10 mouse cellular contexts compared by ENCODE assay signal in the genomic region with DNA sequence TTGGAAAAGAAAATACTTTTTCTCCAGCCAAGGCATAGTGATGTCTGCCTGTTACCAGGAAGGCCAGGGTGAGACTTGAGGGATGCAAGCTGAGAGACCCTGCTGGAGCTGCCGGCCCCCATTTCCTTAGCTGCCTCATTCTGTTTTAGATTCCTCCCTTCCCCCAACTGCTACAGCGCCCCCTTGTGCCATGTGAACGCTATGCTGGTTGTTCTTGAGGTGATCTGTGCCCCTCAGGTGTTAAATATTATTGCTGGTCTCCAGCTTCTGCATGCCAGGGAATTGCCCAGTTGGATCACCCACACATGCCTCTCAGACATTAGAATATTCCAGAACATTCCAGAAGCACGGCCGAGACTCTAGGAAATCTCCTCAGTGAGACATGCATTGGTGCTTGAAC. TPM values are rescaled to one million over a fixed set of nuclear protein-coding genes. Genes with fewer than 3 reads are reported as not detected.
DNase-seq lines count a peak whose midpoint lies in the region; ATAC-seq and TF ChIP-seq lines count a peak whose summit lies in the region.
"Had no signal": no experiment of that assay in that cellular context is flagged by ENCODE, and none has a peak within 500 bp of the region (broad histone marks: within the 10 kb centered on the region; RNA-seq: fewer than 3 reads in every experiment).

No protein-coding gene starts in this region.

- no peak for TF ChIP-seq POLR2A in heart, adult 2 months (IDR thresholded peaks at IDR 0.05; ENCODE audit: insufficient read depth, low read depth, low read length)
- no peak for TF ChIP-seq POLR2A in CH12.LX (IDR thresholded peaks at IDR 0.05; ENCODE audit: low read depth, low read length)
- no peak for TF ChIP-seq POLR2A in brain, embryonic 14.5 days (IDR thresholded peaks at IDR 0.05; ENCODE audit: borderline replicate concordance, extremely low read depth, insufficient read depth, insufficient read length, poor library complexity, severe bottlenecking)

- WGBS in heart, adult 2 months = 31% methylated on average over 5 of the region's 5 CpGs
- 34% methylated on average over 5 of the region's 5 CpGs for WGBS in liver, postnatal 0 days (ENCODE audit: insufficient replicate concordance)
- 31% methylated on average over 5 of the region's 5 CpGs for WGBS in stomach, postnatal 0 days

- H3K79me2 ChIP-seq in heart, adult 2 months (replicated peaks; ENCODE audit: control insufficient read depth, insufficient read depth, low read length) = no peaks in the 10 kb centered on the region
- no peaks in the 10 kb centered on the region for H3K79me2 ChIP-seq in CH12.LX (replicated peaks; ENCODE audit: control insufficient read depth, extremely low read depth, insufficient read depth, poor library complexity, severe bottlenecking)

- H3K27me3 ChIP-seq in heart, adult 2 months (ENCODE audit: control insufficient read depth, insufficient read depth, low read length) = no peaks in the 10 kb centered on the region
- H3K27me3 ChIP-seq in CH12.LX (replicated peaks) = no peaks in the 10 kb centered on the region
- H3K27me3 ChIP-seq in liver, postnatal 0 days (ENCODE audit: insufficient read depth, low read length) = no peaks in the 10 kb centered on the region
- H3K27me3 ChIP-seq in stomach, postnatal 0 days (ENCODE audit: control insufficient read depth, insufficient read depth, low read length) = no peaks in the 10 kb centered on the region
- H3K27me3 ChIP-seq: embryonic facial prominence, embryonic 12.5 days; liver, embryonic 15.5 days had no signal

- in situ Hi-C loops in CH12.LX (cut with MboI; ENCODE audit: low pct_ligation_motif_present, low pct_unique_long_range_greater_than_20kb, low sequenced_read_pairs) = no loop called here

- intact Hi-C loops in heart, adult 2 months (cut with DNase I) = no loop called here

- H3K9me3 ChIP-seq in CH12.LX (replicated peaks; ENCODE audit: low read length) = no peaks in the 10 kb centered on the region
- no peaks in the 10 kb centered on the region for H3K9me3 ChIP-seq in liver, postnatal 0 days (ENCODE audit: low read length)
- no peaks in the 10 kb centered on the region for H3K9me3 ChIP-seq in stomach, postnatal 0 days (ENCODE audit: control insufficient read depth, low read length)
- H3K9me3 ChIP-seq: embryonic facial prominence, embryonic 12.5 days; liver, embryonic 15.5 days had no signal

- peak; percentile 72 for TF ChIP-seq CTCF in heart, adult 2 months (IDR thresholded peaks at IDR 0.05)
- peak; percentile 43 to 79; a peak in 3 of 4 replicates for TF ChIP-seq CTCF in CH12.LX (conservative IDR thresholded peaks at IDR 0.05 in 1 of 2, IDR thresholded peaks at IDR 0.05 in 1 of 2; ENCODE audit: low read depth in 2 of 2, low read length in 2 of 2)
- TF ChIP-seq CTCF in brain, embryonic 14.5 days (IDR thresholded peaks at IDR 0.05; ENCODE audit: borderline replicate concordance, extremely low read depth, insufficient read depth, insufficient read length) = peak; percentile 57; the same call in 1 of the 2 replicates
- peak; percentile 88 for TF ChIP-seq CTCF in liver, postnatal 0 days (IDR thresholded peaks at IDR 0.05; ENCODE audit: low read depth)
- TF ChIP-seq CTCF in stomach, postnatal 0 days (IDR thresholded peaks at IDR 0.05; ENCODE audit: low read depth) = peak; percentile 80

- H3K4me3 ChIP-seq in heart, adult 2 months = no peak overlapping the region
- H3K4me3 ChIP-seq in CH12.LX (replicated peaks in 1 of 3; ENCODE audit: low read depth in 2 of 3, low read length in 2 of 3, poor library complexity in 1 of 3) = no peak overlapping the region
- H3K4me3 ChIP-seq in liver, postnatal 0 days (ENCODE audit: low read depth, low read length) = no peak overlapping the region
- H3K4me3 ChIP-seq in stomach, postnatal 0 days (ENCODE audit: low read depth, low read length) = no peak overlapping the region
- H3K4me3 ChIP-seq: embryonic facial prominence, embryonic 12.5 days; liver, embryonic 15.5 days had no signal

- H3K4me1 ChIP-seq in heart, adult 2 months (ENCODE audit: control insufficient read depth, insufficient read depth, low read length) = peaks cover 20% of the 10 kb centered on the region
- H3K4me1 ChIP-seq in CH12.LX (ENCODE audit: control insufficient read depth in 1 of 2, insufficient read depth in 2 of 2) = peaks cover 20 to 73% of the 10 kb centered on the region in 2 experiments
- peaks cover 52% of the 10 kb centered on the region for H3K4me1 ChIP-seq in liver, postnatal 0 days (ENCODE audit: insufficient read depth)
- peaks cover 6% of the 10 kb centered on the region; the same call in 1 of the 2 replicates for H3K4me1 ChIP-seq in stomach, postnatal 0 days (replicated peaks; ENCODE audit: control insufficient read depth, insufficient read depth)

- dilution Hi-C loops in CH12.LX (cut with MboI; ENCODE audit: extremely low pct_ligation_motif_present, extremely low pct_unique_long_range_greater_than_20kb, low sequenced_read_pairs) = no loop called here

- TF ChIP-seq RAD21 in CH12.LX (IDR thresholded peaks at IDR 0.05; ENCODE audit: low read depth, low read length) = peak; percentile 13

- H3K36me3 ChIP-seq in heart, adult 2 months (ENCODE audit: control insufficient read depth, insufficient read depth, low read length) = peaks cover 7% of the 10 kb centered on the region
- H3K36me3 ChIP-seq in CH12.LX (replicated peaks in 1 of 2; ENCODE audit: control insufficient read depth in 1 of 2, insufficient read depth in 1 of 2, low read length in 1 of 2) = peaks cover 7 to 10% of the 10 kb centered on the region in 2 experiments
- H3K36me3 ChIP-seq in liver, postnatal 0 days (replicated peaks; ENCODE audit: insufficient read depth, low read length) = peaks cover 5% of the 10 kb centered on the region; the same call in 1 of the 2 replicates
- peaks cover 4% of the 10 kb centered on the region for H3K36me3 ChIP-seq in stomach, postnatal 0 days (ENCODE audit: control insufficient read depth, insufficient read depth, low read length)

- no peak overlapping the region for H3K4me2 ChIP-seq in CH12.LX (ENCODE audit: insufficient read depth, low read depth, poor library complexity, severe bottlenecking)
- H3K4me2 ChIP-seq in liver, postnatal 0 days (ENCODE audit: low read depth, low read length) = no peak overlapping the region
- no peak overlapping the region for H3K4me2 ChIP-seq in stomach, postnatal 0 days (replicated peaks; ENCODE audit: low read depth)
- H3K4me2 ChIP-seq: embryonic facial prominence, embryonic 12.5 days; liver, embryonic 15.5 days had no signal

- no peak overlapping the region for H3K9ac ChIP-seq in heart, adult 2 months (ENCODE audit: low read depth, low read length)
- no peak overlapping the region for H3K9ac ChIP-seq in CH12.LX (ENCODE audit: insufficient read depth, low read depth)
- H3K9ac ChIP-seq in liver, postnatal 0 days (replicated peaks) = no peak overlapping the region
- H3K9ac ChIP-seq in stomach, postnatal 0 days (ENCODE audit: low read length) = no peak overlapping the region
- H3K9ac ChIP-seq: embryonic facial prominence, embryonic 12.5 days; liver, embryonic 15.5 days had no signal

- 0 out of 2 replicates have a peak, but pooled peaks have one; percentile 17 for TF ChIP-seq EP300 in heart, adult 2 months (IDR thresholded peaks at IDR 0.05; ENCODE audit: insufficient read depth, low read depth, low read length)
- TF ChIP-seq EP300 in CH12.LX (IDR thresholded peaks at IDR 0.05; ENCODE audit: low read length) = no peak
- TF ChIP-seq EP300 in liver, postnatal 0 days (IDR thresholded peaks at IDR 0.05; ENCODE audit: low read depth) = no peak
- no peak for TF ChIP-seq EP300 in stomach, postnatal 0 days (optimal IDR thresholded peaks at IDR 0.05)

- ATAC-seq in liver, postnatal 0 days = no peak
- no peak for ATAC-seq in stomach, postnatal 0 days (ENCODE audit: low FRiP score, low TSS enrichment)

- H3K27ac ChIP-seq in heart, adult 2 months = no peak overlapping the region
- no peak overlapping the region for H3K27ac ChIP-seq in CH12.LX (ENCODE audit: insufficient read depth, low read depth)
- no peak overlapping the region for H3K27ac ChIP-seq in liver, postnatal 0 days (ENCODE audit: low read depth)
- no peak overlapping the region for H3K27ac ChIP-seq in stomach, postnatal 0 days (replicated peaks)
- H3K27ac ChIP-seq: embryonic facial prominence, embryonic 12.5 days; liver, embryonic 15.5 days had no signal

- DNase-seq in heart, adult 2 months = peak; percentile 43 to 63
- no peak for DNase-seq in heart, adult 8-10 months (ENCODE audit: low spot score)
- DNase-seq in CH12.LX (ENCODE audit: extremely low read depth) = peak; percentile 67
- DNase-seq in brain, embryonic 14.5 days (ENCODE audit: low read depth) = no peak
- peak; percentile 81 for DNase-seq in liver, postnatal 0 days
- peak; percentile 71 for DNase-seq in stomach, postnatal 0 days (ENCODE audit: low spot score)
- no peak for DNase-seq in frontal cortex, postnatal 36 days (ENCODE audit: low spot score in 2 of 2)
- DNase-seq in cerebellum, adult 9-11 months = no peak

RNA-seq across cellular contexts. Expression of gene Btbd2, which starts 4.3 kb away (rescaled TPM):
- total RNA-seq in heart, adult 2 months (2021) = 10 to 100 TPM; 43.7 to 44.2 TPM
- 57.3 and 60.1 TPM in 2 replicates for polyA plus RNA-seq in heart, adult 2 months (2012; rRNA removed)
- 10 to 100 TPM; 44.0 to 52.5 (median 48.5) TPM for total RNA-seq in heart, adult 8-10 months (2022)
- total RNA-seq in CH12.LX (2012; rRNA removed) (19.3 and 26.2 TPM in 2 replicates), CH12.LX (2014; rRNA removed) (10.0 and 11.1 TPM in 2 replicates)
- polyA plus RNA-seq in CH12.LX (2012; ENCODE audit: insufficient read length, low read depth) = 18.8 and 19.4 TPM in 2 replicates
- 91.9 and 113 TPM in 2 replicates for polyA plus RNA-seq in brain, embryonic 14.5 days (2012; rRNA removed)
- 10.7 and 11.5 TPM in 2 replicates for polyA plus RNA-seq in liver, postnatal 0 days (2015; fragmentation: Nextera tagmentation; extraction: Ambion mirVana)
- 28.3 and 30.0 TPM in 2 replicates for polyA plus RNA-seq in stomach, postnatal 0 days (2015; fragmentation: Nextera tagmentation; extraction: Ambion mirVana)

RNA-seq across cellular contexts. Expression of gene Mknk2, which starts 16.8 kb away (rescaled TPM):
- total RNA-seq in heart, adult 2 months (2021) = 100 to 1,000 TPM; 176 to 229 TPM
- 199 and 208 TPM in 2 replicates for polyA plus RNA-seq in heart, adult 2 months (2012; rRNA removed)
- 100 to 1,000 TPM; 197 to 243 (median 216) TPM for total RNA-seq in heart, adult 8-10 months (2022)
- 91.5 and 110 TPM in 2 replicates for total RNA-seq in CH12.LX (2012; rRNA removed)
- 121 and 138 TPM in 2 replicates for total RNA-seq in CH12.LX (2014; rRNA removed)
- 175 and 199 TPM in 2 replicates for polyA plus RNA-seq in CH12.LX (2012; ENCODE audit: insufficient read length, low read depth)
- 96.9 and 115 TPM in 2 replicates for polyA plus RNA-seq in brain, embryonic 14.5 days (2012; rRNA removed)
- polyA plus RNA-seq in liver, postnatal 0 days (2015; fragmentation: Nextera tagmentation; extraction: Ambion mirVana) = 45.8 and 46.1 TPM in 2 replicates
- 55.2 and 61.7 TPM in 2 replicates for polyA plus RNA-seq in stomach, postnatal 0 days (2015; fragmentation: Nextera tagmentation; extraction: Ambion mirVana)

RNA-seq across cellular contexts. Expression of gene Csnk1g2, which starts 38.5 kb away (rescaled TPM):
- total RNA-seq in heart, adult 2 months (2021) = 100 to 1,000 TPM; 117 to 130 TPM
- polyA plus RNA-seq in heart, adult 2 months (2012; rRNA removed) = 125 and 130 TPM in 2 replicates
- 100 to 1,000 TPM; 119 to 132 (median 122) TPM for total RNA-seq in heart, adult 8-10 months (2022)
- total RNA-seq in CH12.LX (2012; rRNA removed) = 44.1 and 50.3 TPM in 2 replicates
- total RNA-seq in CH12.LX (2014; rRNA removed) = 44.3 and 50.1 TPM in 2 replicates
- polyA plus RNA-seq in CH12.LX (2012; ENCODE audit: insufficient read length, low read depth) = 55.9 and 59.0 TPM in 2 replicates
- 213 and 237 TPM in 2 replicates for polyA plus RNA-seq in brain, embryonic 14.5 days (2012; rRNA removed)
- 41.4 and 45.8 TPM in 2 replicates for polyA plus RNA-seq in liver, postnatal 0 days (2015; fragmentation: Nextera tagmentation; extraction: Ambion mirVana)
- polyA plus RNA-seq in stomach, postnatal 0 days (2015; fragmentation: Nextera tagmentation; extraction: Ambion mirVana) = 75.4 and 83.9 TPM in 2 replicates

RNA-seq across cellular contexts. Expression of gene Mob3a, which starts 40.6 kb away (rescaled TPM):
- total RNA-seq in heart, adult 2 months (2021) = 1 to 10 TPM; 7.4 to 7.6 TPM
- polyA plus RNA-seq in heart, adult 2 months (2012; rRNA removed) = 11.7 and 13.6 TPM in 2 replicates
- total RNA-seq in heart, adult 8-10 months (2022) = 1 to 10 TPM; 3.8 to 6.0 (median 5.4) TPM
- 56.9 and 71.7 TPM in 2 replicates for total RNA-seq in CH12.LX (2012; rRNA removed)
- total RNA-seq in CH12.LX (2014; rRNA removed) = 65.2 and 71.4 TPM in 2 replicates
- polyA plus RNA-seq in CH12.LX (2012; ENCODE audit: insufficient read length, low read depth) = 75.0 and 84.2 TPM in 2 replicates
- 36.9 and 47.3 TPM in 2 replicates for polyA plus RNA-seq in brain, embryonic 14.5 days (2012; rRNA removed)
- 14.7 and 17.3 TPM in 2 replicates for polyA plus RNA-seq in liver, postnatal 0 days (2015; fragmentation: Nextera tagmentation; extraction: Ambion mirVana)
- polyA plus RNA-seq in stomach, postnatal 0 days (2015; fragmentation: Nextera tagmentation; extraction: Ambion mirVana) = 22.9 and 23.9 TPM in 2 replicates

RNA-seq across cellular contexts. Expression of gene Izumo4, which starts 40.8 kb away (rescaled TPM):
- total RNA-seq in heart, adult 2 months (2021) = 1 to 10 TPM; 3.4 to 3.8 TPM
- polyA plus RNA-seq in heart, adult 2 months (2012; rRNA removed) = 13.3 and 15.6 TPM in 2 replicates
- total RNA-seq in heart, adult 8-10 months (2022) = 1 to 10 TPM; 2.2 to 5.3 (median 3.6) TPM
- total RNA-seq in CH12.LX (2012; rRNA removed) = 8.1 and 9.6 TPM in 2 replicates
- 2.7 and 4.3 TPM in 2 replicates for total RNA-seq in CH12.LX (2014; rRNA removed)
- 5.9 TPM in 2 replicates for polyA plus RNA-seq in CH12.LX (2012; ENCODE audit: insufficient read length, low read depth)
- polyA plus RNA-seq in brain, embryonic 14.5 days (2012; rRNA removed) = 47.6 and 70.2 TPM in 2 replicates
- 7.9 and 10.4 TPM in 2 replicates for polyA plus RNA-seq in liver, postnatal 0 days (2015; fragmentation: Nextera tagmentation; extraction: Ambion mirVana)
- 14.8 and 18.0 TPM in 2 replicates for polyA plus RNA-seq in stomach, postnatal 0 days (2015; fragmentation: Nextera tagmentation; extraction: Ambion mirVana)

Comparison
In these comparisons a context has a peak if more than half of its experiments do, and no peak if none do; other contexts are left out.
1. DNase-seq: peak in heart, adult 2 months (2 of 2), CH12.LX (single experiment), liver, postnatal 0 days (single experiment) and stomach, postnatal 0 days (single experiment); none in heart, adult 8-10 months (single experiment), brain, embryonic 14.5 days (single experiment), frontal cortex, postnatal 36 days (0 of 2) and cerebellum, adult 9-11 months (single experiment).
2. Peak in every context shown above with its lines, with median percentiles within 50 percentile points of each other: CTCF ChIP-seq.